Mouse (Mus musculus) right cerebral cortex, postnatal 4 days (tissue): ENCODE measurements at regions not wholly inside any gene's neighbourhood (a gene's known extent, or its start where the extent isn't known, plus 50 kb on each side); places are given as distances from the start of the nearest gene placed in this dataset.

Source experiments
- DNase-seq: peaks from one replicate; pipeline ENCODE4 v3.0.0-alpha.2; 2022

DNA sequence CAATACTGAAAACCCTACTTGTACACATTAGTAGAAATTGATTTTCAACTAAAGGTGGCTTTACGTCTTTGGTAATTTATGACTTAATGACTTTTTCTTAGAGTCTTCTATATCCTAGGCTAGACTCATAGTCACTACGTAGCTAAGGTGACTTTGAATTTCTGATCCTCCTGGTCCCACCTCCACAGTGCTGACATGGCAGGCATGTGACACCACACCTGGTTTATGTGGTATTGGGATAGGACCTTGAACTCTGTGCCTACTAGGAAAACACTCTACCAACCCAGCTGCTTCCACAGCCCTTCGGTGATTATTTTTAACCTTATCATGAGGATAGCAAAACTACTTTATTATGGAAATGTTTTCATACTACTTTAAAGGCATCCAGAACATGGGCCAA, 51.5 kb upstream of the D7Ertd443e start:
- DNase-seq = no peak

DNA sequence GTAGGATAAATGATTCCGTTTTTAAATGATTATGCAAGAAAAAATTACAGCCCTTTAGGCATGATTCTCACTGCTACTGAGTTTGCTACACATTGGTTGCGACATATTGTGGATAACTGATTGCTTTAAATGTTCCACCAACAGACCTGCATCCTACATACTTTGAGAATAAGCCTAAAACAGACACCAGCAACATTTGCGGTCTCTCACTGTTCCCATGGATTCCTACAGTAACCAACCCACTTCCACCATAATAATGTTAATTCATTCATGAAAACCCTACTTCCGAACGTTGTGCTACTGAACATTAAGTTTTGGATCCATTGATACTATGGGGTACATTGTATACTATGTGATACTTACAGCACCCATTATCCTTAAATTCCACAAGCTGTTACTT, 53.8 kb upstream of the D7Ertd443e start:
- DNase-seq = no peak

DNA sequence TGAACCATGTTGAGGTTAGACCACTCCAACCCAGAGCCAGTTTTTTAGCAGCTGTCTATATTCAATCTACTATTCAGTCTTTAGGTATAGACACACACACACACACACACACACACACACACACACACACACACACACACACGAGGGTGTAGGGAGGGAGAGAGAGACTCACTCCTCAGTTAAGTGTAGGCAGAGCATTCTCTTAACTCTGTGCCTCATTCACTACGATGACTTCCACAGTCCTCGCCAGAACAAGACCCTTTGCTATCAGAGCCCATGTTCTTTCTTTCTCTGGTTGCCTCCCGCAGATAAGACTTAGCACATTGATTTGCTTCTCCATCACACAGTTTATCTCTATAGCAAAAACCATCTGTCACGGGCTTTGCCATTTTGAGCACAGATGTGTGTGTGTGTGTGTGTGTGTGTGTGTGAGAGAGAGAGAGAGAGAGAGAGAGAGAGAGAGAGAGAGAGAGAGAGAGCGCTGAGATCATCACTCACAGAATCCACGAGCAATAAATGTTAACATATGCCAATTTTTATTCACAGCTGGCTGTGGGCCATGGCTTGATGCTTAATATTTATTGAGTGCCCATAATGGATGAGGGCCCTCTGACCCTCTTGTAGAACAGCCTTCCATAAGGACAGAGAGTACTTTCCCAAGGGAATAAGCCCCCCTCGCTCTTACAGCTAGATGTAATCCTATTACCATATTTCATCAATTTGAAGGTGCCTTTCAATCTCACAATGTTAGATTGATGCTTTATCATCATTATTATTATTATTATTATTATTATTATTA, 59.7 kb upstream of the D7Ertd443e start:
- DNase-seq = no peak

DNA sequence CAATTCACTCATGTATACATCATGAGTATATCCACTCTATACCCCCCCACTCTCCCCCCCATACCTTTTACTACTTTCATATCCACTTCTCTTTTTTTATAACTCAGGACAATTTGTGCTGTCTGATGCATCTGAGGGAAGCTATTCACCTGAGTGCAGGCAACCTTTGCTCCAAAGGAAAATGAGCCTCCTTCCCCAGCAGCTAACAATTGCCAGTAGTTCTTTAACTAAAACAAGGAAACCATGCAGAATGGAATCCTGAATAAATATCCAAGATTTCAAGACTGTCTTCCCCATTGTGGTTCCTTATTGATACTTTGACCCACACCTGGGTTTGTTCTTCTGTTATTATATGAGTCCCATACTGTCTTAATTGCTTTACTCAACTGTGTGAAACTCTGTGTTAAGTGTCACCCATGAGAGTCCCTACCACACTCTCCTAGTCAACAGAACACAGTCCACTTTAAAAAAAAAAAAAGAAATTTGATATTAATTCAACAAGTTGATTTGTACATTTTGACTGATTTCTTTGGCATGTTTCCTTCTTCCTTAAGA, 62.3 kb upstream of the D7Ertd443e start:
- no peak for DNase-seq

- DNase-seq = no peak
Observed at GRCm38 (mm10) chr7:134448831-134449230, 63.4 kb upstream of the D7Ertd443e start.

DNA sequence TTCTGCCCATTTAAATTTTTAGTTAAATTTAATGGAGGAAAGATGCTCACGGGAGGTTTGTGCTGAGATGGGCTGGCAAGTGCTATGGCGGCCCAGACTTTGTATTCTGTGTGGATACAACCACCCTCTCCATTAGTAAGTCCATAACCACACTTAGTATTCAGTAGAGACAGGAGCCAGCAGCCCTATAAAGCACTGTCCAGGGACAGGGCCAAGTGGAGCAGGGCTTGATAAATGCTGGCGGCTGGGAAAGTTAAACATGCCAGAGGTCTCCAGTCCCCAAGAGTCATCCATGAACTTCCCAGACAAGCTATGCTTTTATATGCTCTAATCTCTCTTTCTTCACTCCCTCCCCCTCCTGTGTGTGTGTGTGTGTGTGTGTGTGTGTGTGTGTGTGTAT, 77.2 kb upstream of the D7Ertd443e start:
- no peak for DNase-seq

DNA sequence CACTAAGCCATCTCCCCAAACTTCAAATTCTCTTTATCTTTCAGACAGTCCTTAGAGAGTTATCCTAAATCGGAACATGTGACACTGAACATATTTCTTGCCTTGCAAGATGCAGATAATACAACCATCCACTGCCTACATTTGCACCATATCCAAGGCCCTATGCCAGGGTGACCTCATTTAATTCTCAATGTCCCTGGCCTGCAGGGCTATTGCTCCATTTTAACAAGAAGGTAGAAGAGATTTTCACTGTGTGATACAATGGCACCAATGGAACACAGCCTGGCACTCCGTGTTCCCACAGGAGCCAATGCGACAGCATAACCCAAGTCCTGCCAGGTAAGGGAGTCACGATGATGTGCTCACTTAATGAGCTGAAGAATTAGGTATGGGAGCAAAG, 77.9 kb upstream of the D7Ertd443e start:
- no peak for DNase-seq

DNA sequence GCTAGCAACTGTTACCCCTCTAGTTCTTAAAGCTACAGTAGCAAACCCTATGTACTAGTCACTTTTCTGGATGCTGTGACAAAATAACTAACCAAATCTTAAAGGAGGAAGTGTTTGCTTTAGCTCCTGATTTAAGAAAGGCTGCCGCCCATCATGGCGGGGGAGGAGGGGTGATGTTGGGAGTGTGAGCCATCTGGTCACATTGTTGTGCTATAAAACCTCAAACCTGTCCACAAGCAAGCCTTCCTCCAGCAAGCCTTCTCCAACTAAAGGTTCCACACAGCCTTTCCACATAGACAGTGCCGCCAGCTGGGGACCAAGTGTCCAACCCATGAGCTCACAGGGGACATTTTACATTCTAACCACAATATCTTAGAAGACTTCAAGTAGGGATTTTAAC, 81.8 kb upstream of the D7Ertd443e start:
- DNase-seq = no peak

GRCm38 (mm10) chr7:134471286-134471685, 85.8 kb upstream of the D7Ertd443e start:
- peak; percentile 54 for DNase-seq

DNA sequence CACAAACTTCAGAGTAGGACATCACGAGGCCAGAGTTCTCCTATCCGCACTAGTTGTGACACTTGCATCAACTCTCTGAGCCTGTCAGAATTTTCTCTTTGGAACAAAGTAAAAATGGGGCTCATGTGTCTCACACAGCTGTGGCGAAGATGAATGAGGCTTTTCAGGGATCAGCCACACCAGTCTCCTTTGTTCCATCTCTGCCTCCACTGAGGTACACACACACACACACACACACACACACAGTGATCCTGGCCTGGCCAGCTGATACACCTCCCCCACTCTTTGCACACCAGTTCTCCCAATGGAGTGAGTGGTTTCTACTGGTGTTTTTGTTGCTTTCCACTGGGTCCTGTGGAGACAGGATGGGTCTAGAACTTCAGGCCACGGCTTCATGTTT, 105.9 kb upstream of the D7Ertd443e start:
- no peak for DNase-seq

- DNase-seq = no peak
Observed at GRCm38 (mm10) chr7:134497219-134497618, 111.8 kb upstream of the D7Ertd443e start.

DNA sequence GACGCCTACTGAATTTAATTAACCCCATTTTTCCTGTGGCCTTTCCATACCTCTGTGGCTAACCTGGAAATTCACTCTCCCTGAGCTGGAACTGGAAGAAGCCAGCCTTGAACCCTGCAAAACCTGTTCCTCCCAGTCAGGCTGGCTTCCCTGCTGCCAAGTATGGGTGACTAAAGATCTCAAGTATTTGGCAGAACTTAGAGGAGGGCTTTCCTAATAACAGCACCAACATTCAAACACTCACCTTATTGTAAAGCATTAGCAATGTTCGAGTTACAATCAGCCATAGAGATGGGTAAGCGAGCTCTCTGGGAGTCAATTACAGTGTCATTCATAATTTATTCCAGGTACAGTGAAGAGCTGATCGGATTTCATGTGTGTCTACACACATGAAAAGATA, 112.4 kb upstream of the D7Ertd443e start:
- DNase-seq = no peak

DNA sequence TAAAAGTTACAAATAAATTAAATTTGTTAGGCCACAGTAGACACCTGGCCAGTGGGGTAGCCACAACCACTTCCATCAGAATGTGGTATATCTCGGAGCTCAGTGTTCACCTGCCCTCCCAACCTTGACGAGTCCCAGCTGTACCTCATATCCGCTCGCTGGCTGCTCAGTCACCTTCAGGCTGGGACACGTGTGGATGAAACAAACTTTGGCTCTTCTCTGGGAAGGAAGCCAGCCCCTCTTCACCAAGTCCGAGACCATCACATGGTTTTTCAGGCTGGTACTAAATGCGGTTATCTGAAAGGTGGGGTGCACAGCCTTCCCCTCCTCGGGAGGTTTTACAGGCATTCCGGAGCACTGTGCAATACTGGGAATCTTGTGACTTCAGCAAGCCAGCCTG, 113.3 kb upstream of the D7Ertd443e start:
- no peak for DNase-seq

- no peak for DNase-seq
Observed at GRCm38 (mm10) chr7:134499429-134499828, 114.0 kb upstream of the D7Ertd443e start.

GRCm38 (mm10) chr7:134500210-134500609, 114.7 kb upstream of the D7Ertd443e start:
- no peak for DNase-seq

- no peak for DNase-seq
Observed at GRCm38 (mm10) chr7:134501079-134501478, 115.6 kb upstream of the D7Ertd443e start.

DNA sequence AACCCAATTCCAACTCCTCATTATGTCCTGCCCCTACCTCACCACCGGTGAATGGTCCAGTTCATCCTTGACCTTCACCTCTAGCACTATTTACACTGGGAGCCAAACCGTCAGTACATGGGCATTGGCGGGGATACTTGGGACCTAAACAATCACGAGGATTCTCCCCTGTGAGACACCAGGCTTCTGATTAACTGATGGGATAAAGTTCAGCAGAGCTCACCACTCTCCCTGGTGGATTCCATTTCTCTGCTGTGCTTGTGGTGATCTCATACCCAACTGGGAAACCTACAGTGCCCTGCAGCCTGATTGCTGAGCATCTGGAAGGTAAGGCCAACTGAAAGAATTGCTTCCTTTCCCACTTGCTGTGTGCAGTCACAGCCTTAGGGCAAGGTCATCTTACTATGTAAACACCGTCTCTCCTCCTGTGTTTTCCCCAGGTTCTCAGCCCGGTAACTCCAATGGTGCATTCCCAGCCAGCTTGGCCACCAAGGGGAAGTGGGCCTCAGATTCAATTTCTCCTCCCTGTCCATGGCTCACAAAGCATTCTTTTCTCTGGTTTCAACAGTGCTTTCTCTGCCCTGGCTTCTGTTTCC, 125.0 kb upstream of the D7Ertd443e start:
- DNase-seq = no peak

DNA sequence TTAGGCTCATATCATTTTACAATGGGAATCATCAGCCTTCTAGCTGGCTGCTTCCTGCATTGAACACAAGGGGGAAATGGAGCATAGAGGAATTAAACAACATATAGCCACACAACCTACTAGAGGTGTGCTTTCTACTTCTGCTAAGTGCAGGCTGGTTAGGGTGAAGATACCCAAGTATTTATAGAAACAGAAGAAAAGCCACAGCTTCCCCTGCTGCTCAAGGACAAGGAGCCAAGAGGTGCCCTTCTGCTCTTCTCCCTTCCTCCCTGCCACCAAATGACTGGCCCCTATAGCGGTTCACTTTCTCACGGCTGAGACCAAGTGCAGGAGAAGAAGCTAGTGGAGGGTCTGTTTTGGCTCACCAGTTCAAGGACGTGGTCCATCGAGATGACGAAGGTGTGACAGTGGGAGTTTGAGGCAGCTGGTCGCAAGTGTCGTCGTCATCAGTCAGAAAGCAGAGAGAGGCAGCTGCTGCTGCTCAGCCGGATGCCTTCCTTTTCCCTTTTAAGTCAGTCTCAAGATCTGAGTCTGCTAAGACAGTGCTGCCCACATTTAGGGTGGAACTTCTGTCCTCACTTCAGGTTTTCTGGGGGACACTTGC, 134.0 kb upstream of the D7Ertd443e start:
- no peak for DNase-seq

GRCm38 (mm10) chr7:134523897-134524296, 138.4 kb upstream of the D7Ertd443e start:
- DNase-seq = no peak

DNA sequence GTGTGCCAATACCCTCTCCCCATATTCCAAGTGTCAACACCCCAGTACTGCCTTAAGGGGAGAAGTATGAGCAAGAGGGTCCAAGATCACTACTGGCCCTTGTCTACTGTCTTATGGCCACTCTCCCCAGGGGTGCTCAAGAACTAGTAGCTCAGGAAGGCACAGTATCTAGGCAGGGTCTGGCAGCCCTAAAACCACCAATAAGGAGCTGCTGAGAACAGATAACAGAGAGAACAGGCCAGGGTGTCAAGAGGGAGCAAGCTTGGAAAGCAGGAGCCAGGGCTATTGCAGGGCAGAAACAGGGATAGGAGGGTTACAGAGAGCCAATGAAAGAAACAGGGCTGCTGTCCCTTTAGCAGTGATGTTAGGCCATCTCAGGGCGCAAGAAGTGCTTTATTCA, 139.6 kb upstream of the D7Ertd443e start:
- DNase-seq = no peak

DNA sequence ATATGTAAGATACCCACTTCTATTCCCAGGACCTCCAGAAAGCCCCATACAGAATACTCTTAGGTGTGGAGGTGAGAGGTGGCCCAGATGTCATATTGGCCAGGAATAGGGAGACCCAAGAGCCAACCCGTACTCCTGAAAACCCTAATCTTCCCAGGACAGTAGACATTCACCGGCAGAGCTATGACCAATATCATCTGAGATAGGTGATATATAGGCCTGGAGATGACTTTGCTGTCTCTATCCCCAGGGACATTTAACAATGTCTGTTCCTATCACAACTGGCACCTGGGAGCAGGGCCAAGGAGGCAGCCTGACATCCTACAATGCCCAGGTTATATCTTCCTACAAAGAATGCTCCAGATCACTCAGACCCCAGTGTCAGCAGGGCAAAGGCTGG, 140.0 kb upstream of the D7Ertd443e start:
- no peak for DNase-seq

DNA sequence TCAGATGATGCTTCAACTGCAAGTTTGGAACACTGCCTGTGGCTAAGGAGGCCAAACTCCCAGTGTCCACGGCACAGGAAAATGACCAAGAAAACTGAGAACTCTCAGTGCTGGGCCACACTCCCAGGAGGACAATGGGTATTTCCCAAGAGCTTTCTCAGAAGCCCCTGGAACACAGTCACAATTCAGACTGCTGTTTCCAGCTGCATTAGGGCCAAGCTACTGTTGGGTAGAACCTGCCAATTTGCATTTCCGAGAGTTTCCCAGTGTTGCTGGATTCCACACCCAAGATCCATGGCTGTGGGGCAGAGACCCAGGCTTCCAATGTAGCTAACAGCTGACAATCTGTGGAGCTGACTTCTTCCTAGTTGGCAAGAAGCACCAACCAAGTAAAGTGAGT, 141.9 kb upstream of the D7Ertd443e start:
- DNase-seq = no peak

DNA sequence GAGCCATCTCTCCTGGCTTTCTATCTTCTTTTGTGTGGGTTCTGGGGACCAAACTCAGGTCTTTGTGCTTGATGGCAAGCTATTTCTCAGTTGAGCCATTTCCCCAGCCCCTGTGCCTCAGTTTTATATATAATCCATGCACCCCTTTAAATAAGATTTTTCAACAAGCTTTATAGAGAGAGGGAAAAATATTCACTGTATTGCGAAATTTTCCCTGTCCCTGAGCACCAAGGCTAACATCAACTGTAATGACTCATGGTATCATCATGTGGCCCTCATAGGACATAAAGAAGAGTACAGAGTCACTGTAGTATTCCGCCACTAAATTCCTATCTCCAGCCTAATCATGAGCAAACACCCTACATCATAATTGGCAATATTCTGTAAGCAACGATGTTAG, 142.4 kb upstream of the Dock1 start:
- no peak for DNase-seq

DNA sequence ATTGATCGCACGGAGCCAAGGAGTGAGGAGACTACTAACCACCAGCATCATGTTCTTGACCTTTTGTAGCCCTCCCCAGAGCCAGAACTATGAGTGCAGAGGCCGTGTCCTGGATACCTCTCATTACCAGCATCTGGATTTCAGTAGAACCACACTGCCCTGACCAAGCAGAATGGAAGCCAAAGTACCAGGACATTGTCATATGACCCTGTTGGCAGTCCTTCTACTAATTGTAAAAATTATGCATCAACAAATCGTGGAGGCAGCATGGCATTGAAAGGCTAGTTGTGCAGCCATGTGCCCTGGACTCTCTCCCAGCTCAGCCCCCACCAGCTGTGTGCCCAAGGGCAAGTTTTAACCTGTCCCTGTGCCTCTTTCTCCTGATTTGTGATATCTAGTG, 135.6 kb upstream of the Dock1 start:
- no peak for DNase-seq
